Mouse (Mus musculus) brown adipose tissue, adult 24 weeks (tissue): ENCODE measurements around the gene E030018B13Rik. TPM values are rescaled to one million over a fixed set of nuclear protein-coding genes. Genes with fewer than 3 reads are reported as not detected.

Experiments
- H3K27ac ChIP-seq: fragments of 200-500 bp; replicated peaks from 2 replicates; pipeline ENCODE4 v1.5.1; 2012; ENCODE audit warnings: low read depth, mild to moderate bottlenecking, low read length
- H3K4me1 ChIP-seq: fragments of 200-500 bp; 2 replicates; pipeline ENCODE4 v1.6.1; 2012; ENCODE audit warnings: low read length, mixed read lengths; ENCODE audit not compliant: control insufficient read depth, insufficient read depth, insufficient read length
- H3K4me3 ChIP-seq: fragments of 200-500 bp; 2 replicates; pipeline ENCODE4 v1.5.1; 2012; ENCODE audit warnings: low read depth, mild to moderate bottlenecking, low read length, moderate library complexity; ENCODE audit not compliant: insufficient read depth
- polyA plus RNA-seq: library from polyadenylated mRNA; stranded (reverse); fragments of >200 nt; gene quantifications from 2 replicates; pipeline ENCODE4 v1.2.4, GENCODE M21; 2012; ENCODE audit not compliant: missing spikeins, insufficient read depth, insufficient read length

E030018B13Rik gene
- polyA plus RNA-seq, 1 experiment: not detected

DNA sequence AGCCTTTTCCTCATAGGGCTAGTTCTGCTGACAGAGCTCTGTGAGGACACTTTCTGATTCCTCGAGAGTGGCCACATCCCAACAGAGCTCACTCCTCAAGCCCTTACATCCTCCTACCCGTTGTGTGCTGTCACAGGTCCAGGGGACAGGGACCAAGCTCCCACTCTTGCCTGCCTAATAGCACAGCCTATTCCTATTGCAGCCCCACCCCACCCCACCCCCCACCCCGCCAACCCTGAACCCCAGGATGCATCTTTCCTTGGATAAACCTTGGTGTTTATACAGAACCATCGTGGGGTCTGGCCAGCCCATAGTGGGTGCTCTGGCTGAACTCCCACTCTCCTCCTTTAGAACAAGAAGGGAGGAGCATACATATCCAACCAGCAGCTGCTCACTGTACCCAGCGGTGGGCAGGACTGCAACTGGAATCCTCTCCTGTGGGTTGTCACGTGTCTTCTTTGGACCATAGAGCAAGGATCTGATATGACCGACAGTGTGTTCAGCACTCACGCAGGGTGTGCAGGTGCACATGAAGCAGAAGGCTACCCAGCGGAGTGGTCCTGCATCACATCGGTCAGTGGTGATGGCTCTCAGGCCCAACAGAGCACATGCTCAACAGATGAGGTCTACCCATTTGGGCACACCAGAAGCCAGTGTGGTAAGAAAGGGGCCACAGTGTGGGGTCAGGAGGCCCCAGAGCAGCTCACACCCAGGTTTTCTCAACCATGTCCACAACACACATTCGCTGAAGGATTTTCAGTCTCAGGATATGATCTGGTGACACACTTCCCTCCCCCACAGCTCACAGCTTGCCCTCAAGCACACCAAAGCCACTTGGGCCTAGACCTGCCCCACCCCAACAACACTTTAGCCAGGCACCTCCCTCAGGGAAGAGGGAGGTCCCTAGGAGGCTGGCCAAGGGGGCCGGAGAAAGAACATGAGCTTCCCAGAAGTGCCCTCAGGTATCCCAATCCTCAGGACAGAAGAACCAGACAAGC lies 2.4 kb downstream of the E030018B13Rik start:
- no peak overlapping the region for H3K4me3 ChIP-seq
- peaks cover 86% of the 10 kb centered on the region for H3K4me1 ChIP-seq
- peak overlapping the region; percentile 53 for H3K27ac ChIP-seq

DNA sequence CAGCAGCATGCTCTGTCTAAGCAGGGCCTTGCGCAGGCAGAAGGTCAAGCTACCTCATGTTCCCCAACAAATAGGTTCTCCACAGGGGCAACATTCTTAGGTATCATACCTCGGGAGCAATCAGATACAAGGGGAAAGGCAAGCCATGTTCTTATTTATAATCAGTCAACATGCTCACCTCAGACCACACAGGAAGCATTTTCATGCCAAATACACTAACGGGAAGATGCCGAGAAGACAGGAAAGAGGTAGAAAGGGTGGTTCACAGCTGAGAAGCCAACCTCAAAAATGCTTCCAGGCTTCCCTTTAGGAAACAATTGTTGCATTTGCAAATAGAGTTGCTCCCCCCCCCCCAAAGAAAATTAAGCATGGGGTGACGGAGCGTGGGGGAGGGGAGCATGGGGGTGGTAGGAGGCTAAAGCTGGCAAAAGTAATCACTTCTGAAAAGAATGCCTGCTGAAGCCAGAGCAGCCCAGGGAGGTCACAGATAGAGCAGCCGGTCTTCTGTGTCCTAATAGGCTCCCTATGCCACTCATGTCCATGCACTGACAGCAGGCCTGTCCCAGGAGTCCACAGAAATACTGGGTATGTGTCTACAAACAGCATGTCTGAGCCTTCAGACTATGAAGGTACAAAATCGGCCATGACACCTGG lies 5.4 kb downstream of the E030018B13Rik start:
- Histone ChIP-seq H3K4me1 (peaks cover 79% of the 10 kb centered on the region), H3K27ac (peak overlapping the region; percentile 51), H3K4me3 (no peak overlapping the region)

DNA sequence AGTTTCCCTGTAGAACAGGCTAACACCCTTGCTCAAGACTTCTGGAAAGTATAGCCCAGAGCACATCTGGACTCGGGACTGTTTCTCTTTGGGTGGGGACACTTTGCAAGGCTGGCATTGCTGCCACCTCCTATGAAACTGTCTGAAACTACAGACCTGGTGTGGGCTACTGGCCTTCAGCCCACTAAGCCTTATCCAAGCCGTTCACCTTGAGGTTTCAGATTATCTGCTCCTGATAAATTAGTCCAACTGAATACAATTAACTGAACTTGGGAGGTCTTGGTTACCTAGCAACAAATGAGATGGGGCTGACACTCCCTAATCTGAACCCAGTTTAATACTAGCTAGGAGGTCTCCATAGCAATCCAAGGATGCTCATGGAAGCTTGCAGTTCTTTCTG lies 5.9 kb downstream of the E030018B13Rik start:
- H3K4me1 ChIP-seq: peaks cover 78% of the 10 kb centered on the region
- H3K4me3 ChIP-seq: no peak overlapping the region
- H3K27ac ChIP-seq: peak overlapping the region; percentile 51

DNA sequence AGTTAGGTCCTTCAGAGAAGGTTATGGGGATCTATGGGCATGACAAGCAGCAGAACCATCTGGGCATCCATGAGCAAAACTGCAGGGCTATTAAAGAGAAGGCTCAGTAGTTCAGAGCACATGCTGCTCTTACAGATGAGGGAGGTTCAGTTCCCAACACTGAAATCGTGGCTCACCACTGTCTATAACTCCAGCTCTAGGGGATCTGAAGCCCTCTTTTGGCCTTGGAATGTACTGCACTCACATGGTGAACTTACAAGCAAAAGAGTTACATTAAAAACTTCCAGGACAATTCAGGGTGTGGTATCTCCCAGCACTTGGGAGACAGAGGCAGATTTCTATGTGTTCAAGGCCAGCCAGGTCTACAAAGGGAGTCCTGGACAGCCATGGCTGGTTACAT lies 6.3 kb downstream of the E030018B13Rik start:
- Histone ChIP-seq H3K4me3 (no peak overlapping the region), H3K27ac (no peak overlapping the region), H3K4me1 (peaks cover 77% of the 10 kb centered on the region)

DNA sequence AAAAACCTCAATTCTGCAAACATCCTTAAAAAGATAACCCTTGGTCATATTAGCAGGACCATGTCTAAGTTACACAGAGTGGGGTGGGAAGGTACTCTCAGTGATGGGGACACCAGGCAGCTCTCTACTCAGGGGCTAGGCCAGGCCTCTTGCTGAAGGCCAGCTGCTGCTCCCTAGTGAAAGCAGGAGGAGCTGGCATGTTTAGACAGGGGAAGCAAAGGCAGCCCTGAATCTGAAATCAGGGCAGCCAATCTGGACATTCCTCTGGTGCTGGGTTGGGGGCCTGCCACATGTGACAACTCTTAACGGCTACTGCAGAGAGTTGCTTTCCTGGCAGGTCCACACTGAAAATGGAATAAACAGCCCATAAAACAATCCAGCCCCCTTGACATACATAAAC lies 7.5 kb downstream of the E030018B13Rik start:
- Histone ChIP-seq H3K4me3 (no peak overlapping the region), H3K27ac (peak overlapping the region; percentile 71), H3K4me1 (peaks cover 74% of the 10 kb centered on the region)

DNA sequence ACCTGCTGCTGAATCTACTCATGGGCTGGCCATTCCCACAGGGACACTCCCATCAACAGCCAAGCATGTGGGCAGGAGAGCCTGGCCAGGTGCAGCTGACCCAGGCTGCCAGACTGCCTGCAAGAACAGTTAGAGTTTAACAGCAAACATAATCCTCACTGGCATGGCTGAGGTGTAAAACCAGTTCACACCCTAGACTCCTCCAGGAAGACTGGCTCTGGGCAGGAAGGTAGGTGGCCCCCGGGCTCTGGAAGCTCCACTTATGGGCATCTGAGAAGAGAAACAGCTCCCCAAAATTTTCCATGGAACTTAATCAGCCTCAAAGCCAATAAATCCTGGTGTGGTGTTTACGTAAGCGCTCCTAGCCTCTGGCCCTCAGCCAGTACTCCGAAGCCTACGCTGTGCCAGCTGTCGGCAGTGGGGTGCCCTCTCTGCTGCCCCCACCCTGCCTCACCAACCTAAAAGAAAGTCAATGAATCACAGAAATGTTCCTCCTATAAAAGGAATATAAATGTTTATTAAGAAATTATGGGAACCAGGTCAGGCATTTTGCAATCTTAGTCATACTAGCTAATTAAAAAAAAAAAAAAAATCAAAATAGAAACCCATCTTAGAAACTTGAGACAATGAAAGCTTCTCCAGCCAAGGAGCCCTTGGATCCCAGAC lies 8.2 kb downstream of the E030018B13Rik start:
- Histone ChIP-seq H3K4me3 (no peak overlapping the region; the same call in 1 of the 2 replicates), H3K4me1 (peaks cover 73% of the 10 kb centered on the region), H3K27ac (peak overlapping the region; percentile 71)

DNA sequence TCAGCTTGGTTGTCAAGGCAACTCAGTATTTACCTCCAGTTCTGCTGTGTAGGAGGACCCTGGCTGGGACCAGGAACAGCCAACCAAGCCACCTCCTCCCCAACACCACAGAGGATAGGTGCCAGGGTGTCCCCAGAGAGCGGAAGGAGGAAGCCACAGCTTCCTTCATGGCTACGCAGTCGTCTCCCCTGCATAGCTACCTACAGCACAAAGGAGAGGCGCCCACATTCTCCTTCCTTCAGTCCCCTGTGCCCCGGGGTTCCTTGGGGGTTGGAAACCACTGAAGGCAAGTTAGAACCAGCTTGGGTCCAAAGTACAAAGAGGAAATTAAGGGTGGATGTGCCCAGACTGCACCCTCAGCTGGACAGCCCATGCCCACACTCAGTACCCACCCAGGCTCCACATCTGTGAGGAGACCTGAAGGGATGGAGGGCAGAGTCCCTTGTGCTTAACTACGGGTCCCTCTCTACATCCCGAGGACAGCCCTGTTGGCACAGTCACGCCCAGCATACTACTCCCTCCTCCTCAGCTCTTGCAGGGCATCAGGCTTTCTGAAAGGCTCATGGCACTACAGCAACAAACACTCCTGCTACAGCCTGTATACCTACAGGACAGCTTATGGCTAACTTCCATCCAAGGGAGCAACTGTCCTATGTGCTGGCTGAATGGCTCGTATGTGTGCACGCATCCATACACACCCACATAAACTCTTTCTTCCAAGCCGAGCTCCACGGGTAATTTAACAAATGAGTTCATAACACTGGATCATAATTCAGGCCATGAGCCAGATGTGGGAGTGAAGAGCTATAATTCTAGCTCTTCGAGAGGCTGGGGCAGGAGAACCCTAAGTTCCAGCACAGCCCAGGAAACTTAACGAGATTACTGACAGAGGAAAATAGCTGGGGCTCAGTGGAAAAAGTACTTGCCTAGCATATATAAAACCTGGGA lies 9.0 kb downstream of the E030018B13Rik start:
- peak overlapping the region; percentile 68 for H3K27ac ChIP-seq
- H3K4me3 ChIP-seq: peak overlapping the region; percentile 4; the same call in 1 of the 2 replicates
- H3K4me1 ChIP-seq: peaks cover 76% of the 10 kb centered on the region

DNA sequence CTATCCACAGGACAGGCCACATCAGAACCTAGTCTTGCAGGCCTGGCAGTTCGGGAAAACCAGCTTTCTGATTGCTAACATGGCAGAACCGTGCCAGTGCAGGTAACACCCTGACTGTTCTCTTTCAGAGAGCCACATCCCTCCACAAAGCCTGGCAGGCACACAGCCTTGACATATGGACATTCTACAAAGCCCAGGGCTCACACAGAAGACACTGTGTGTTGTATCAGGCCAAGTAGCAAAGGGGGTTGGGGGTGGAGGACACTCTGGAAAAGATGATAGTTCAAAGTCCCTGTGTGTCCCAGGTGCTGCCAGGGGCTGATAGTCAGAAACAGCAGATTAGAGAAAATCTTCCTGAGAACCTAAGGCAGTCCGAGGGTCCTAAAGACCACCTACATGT lies 9.8 kb downstream of the E030018B13Rik start:
- no peak overlapping the region for H3K4me3 ChIP-seq
- H3K27ac ChIP-seq: peak overlapping the region; percentile 27; the same call in 1 of the 2 replicates
- peaks cover 76% of the 10 kb centered on the region for H3K4me1 ChIP-seq

DNA sequence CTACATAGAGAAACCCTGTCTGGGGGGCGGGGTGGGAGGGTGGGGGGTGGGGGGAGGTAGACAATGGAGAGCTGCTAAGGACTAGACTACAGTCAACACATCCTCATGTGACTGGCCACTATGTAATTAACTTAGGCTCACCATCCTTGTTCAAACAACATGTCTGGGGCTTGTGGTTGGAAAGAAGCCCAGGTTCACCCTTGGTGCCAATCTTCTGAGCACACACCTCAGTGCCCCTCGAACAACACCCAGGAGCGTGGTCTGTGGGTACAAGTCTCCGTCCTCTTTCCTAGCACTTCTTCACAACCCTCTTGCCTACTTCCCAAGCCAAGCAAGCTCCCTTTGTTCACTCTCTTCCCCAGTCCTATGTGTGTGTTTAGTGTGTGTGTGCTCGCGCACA lies 10.5 kb downstream of the E030018B13Rik start:
- H3K4me1 ChIP-seq: peaks cover 73% of the 10 kb centered on the region

DNA sequence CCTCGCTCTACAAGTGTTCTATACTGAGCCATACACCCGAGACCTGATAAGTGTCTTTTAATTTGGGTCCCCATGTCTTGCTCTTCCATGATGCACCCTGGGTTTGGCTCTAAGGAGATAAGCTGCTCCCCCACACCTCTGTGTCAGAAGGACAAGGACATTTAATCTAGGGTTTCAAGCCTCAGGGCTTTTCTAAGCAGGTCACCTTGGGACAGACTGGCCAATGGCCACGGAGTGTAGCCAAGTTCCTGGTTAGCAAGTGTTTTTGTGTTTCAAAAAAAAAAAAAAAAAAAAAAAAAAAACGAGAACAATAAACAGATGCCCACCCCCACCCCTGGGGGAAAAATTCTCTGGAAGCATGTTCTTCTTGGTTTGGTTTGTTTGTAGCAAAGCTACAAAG lies 12.4 kb downstream of the E030018B13Rik start:
- Histone ChIP-seq H3K4me1 (peaks cover 64% of the 10 kb centered on the region), H3K27ac (peak overlapping the region; percentile 76), H3K4me3 (no peak overlapping the region)

More for the DNA sequence above, 10.5 kb downstream of the E030018B13Rik start:
- Histone ChIP-seq H3K4me3 (no peak overlapping the region), H3K27ac (peak overlapping the region; percentile 23; the same call in 1 of the 2 replicates)

DNA sequence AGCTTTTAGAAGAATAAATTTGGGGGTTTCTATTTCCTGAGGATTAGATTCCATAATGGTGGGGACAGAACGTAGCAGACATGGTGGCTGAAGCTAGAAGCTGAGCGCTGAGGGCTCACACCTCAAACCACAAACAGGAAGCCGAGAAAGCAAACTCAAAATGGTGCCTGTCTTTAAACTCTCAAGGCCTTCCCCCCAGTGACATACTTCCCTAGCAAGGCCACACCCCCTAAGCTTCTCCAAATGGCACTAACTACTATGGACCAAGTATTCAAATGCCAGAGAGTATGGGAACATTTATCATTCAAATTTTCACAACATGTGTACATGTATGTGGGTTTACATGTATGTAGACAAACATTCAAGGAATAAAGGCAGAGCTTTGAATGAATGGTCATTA lies 13.5 kb downstream of the E030018B13Rik start:
- 0 out of 2 replicates have a peak overlapping the region, but pooled peaks have one; percentile 76 for H3K27ac ChIP-seq
- peaks cover 66% of the 10 kb centered on the region for H3K4me1 ChIP-seq

DNA sequence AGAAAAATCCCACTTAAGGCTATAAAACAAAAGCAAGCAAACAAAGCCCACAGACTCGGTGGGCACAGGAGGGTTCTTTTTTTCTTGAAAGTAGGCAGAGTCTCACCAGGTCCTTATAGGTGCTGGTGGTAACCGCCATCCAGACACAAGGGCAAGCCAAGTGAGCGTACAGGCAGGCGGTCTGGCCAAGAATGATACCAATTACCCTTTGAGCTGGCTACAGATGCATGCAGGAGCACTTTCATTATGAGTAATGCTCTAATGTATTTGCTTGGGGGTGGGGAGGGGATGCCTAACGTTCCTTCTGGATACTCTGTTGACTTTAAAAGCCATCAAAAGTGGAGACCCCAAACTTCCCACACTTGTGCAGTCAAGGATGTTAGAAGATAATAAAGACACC lies 14.1 kb downstream of the E030018B13Rik start:
- Histone ChIP-seq H3K27ac (0 out of 2 replicates have a peak overlapping the region, but pooled peaks have one; percentile 17), H3K4me3 (no peak overlapping the region), H3K4me1 (peaks cover 65% of the 10 kb centered on the region)

More for the DNA sequence above, 13.5 kb downstream of the E030018B13Rik start:
- H3K4me3 ChIP-seq: no peak overlapping the region

DNA sequence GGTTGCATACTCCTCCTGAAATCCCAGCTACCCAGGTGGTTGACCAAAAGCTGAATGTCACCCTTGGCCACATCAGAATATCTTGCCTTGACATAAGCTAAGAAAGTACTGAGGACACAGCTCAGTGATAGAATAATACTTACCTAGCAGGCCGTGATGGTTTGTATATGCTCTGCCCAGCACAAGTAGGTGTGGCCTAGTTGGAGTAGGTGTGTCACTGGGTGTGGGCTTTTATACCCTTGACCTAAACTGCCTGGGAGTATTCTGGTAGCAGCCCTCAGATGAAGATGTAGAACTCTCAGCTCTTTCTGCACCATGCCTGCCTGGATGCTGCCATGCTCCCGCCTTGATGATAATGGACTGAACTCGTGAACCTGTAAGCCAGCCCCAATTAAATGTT lies 15.8 kb downstream of the E030018B13Rik start:
- Histone ChIP-seq H3K4me1 (peaks cover 52% of the 10 kb centered on the region), H3K27ac (no peak overlapping the region), H3K4me3 (no peak overlapping the region)

DNA sequence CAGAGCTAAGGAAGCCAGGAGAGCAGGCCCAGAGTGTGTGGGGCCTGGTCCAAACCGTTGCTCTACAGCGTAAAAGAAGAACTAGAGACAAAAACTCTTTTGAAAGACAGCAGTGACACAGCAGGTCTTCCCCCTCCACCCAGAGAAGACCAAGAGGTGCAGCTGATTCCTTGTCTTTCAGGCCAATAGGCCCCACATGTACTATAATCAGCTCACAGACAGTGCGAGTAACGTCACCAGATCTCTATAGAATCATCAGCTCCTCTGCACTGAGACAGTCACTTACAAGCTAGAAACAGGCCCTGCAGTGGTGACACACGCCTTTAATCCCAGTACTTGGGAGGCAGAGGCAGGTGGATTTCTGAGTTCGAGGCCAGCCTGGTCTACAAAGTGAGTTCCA lies 17.2 kb downstream of the E030018B13Rik start:
- H3K27ac ChIP-seq: no peak overlapping the region
- H3K4me1 ChIP-seq: peaks cover 44% of the 10 kb centered on the region
- no peak overlapping the region for H3K4me3 ChIP-seq
